ENCODE assay signal across 7 mouse cellular contexts in the genomic region with DNA sequence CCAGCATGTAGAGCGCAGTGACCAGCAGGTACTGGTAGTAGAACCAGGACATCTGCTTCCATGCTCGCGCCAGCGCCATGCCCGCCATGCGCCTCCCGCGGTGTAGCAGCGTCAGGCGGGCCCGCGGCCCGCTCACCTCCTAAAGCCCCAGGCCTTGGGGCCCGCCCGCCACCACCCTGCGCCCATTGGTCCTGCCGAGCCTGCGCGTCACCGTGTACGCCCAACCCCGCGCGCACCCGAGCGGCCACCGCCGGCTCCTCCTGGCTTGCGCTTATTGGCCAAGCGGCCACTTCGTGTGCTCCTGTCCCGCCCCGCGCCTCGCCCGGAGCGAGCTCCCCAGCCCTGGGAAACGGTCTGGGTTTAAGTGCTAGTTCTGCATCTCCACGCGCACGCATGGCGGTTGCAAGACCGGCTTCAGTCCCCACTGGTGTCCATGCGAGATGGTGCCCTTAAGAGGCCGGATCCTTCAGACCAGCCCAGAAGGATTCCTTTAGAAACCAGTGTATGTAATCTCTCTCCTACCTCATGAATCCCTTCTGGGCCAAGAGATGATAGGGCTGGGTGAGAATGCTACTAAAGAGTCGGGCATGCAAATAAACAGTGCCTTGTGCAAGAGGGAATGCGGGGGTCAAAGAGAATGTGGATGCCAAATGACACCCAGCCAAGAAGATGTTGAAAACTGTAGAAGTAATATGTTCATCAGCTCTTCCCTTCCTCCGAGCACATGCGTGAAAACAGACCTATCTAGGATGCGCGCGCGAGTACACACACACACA. TPM values are rescaled to one million over a fixed set of nuclear protein-coding genes. Genes with fewer than 3 reads are reported as not detected.
DNase-seq lines count a peak whose midpoint lies in the region; ATAC-seq lines count a peak whose summit lies in the region.

A gene (minus strand): TSS at position 178 of the 776 bp plus-strand sequence.

- H3K4me1 ChIP-seq in intestine, embryonic 15.5 days (replicated peaks), result peaks cover 23% of the 10 kb centered on the region
- peaks cover 26% of the 10 kb centered on the region for H3K4me1 ChIP-seq in midbrain, embryonic 10.5 days

- 6% methylated on average over 53 of the region's 53 CpGs for WGBS in intestine, embryonic 15.5 days
- 10% methylated on average over 53 of the region's 53 CpGs for WGBS in midbrain, embryonic 10.5 days

- no peaks in the 10 kb centered on the region for H3K36me3 ChIP-seq in intestine, embryonic 15.5 days
- no peaks in the 10 kb centered on the region for H3K36me3 ChIP-seq in midbrain, embryonic 10.5 days

- no peaks in the 10 kb centered on the region for H3K9me3 ChIP-seq in intestine, embryonic 15.5 days
- no peaks in the 10 kb centered on the region; the same call in 1 of the 2 replicates for H3K9me3 ChIP-seq in midbrain, embryonic 10.5 days (replicated peaks)

- H3K27me3 ChIP-seq in intestine, embryonic 15.5 days (replicated peaks), result no peaks in the 10 kb centered on the region
- no peaks in the 10 kb centered on the region for H3K27me3 ChIP-seq in midbrain, embryonic 10.5 days (ENCODE audit: low read depth, poor library complexity, severe bottlenecking)

- peak; percentile 99 for ATAC-seq in intestine, embryonic 15.5 days

- peak within 1 kb of the TSS; percentile 70 for H3K9ac ChIP-seq in intestine, embryonic 15.5 days

- H3K4me2 ChIP-seq in intestine, embryonic 15.5 days (replicated peaks), result peak within 1 kb of the TSS; percentile 85

- DNase-seq in adrenal gland, adult 18-20 months (ENCODE audit: low spot score in 2 of 2), result peak; percentile 94 to 95
- DNase-seq in embryo, embryonic 11 days, result peak; percentile 99
- DNase-seq in gastrocnemius, postnatal 36 days, result peak; percentile 91 to 94
- DNase-seq in left cerebral cortex, postnatal 25 days (ENCODE audit: low spot score in 2 of 2), result peak; percentile 95 to 98
- peak; percentile 97 for DNase-seq in midbrain, embryonic 10.5 days (ENCODE audit: low spot score)
- peak; percentile 94 for DNase-seq in right cerebral cortex, postnatal 4 days

- peak within 1 kb of the TSS; percentile 73 for H3K4me3 ChIP-seq in intestine, embryonic 15.5 days (replicated peaks)
- H3K4me3 ChIP-seq in midbrain, embryonic 10.5 days, result peak within 1 kb of the TSS; percentile 76

- H3K27ac ChIP-seq in intestine, embryonic 15.5 days, result peak within 1 kb of the TSS; percentile 82
- peak within 1 kb of the TSS; percentile 94 for H3K27ac ChIP-seq in midbrain, embryonic 10.5 days (replicated peaks)

- intact Hi-C loops in gastrocnemius, postnatal 36 days (cut with DNase I), result loop anchor here (5.0 kb wide), 1 partner anchor 1624 kb away; no protein-coding TSS in a partner anchor
- intact Hi-C loops in left cerebral cortex, postnatal 25 days (cut with DNase I), result no loop called here

RNA-seq across cellular contexts. Expression of the gene that starts here (rescaled TPM):
- 10 to 100 TPM; 58.9 to 77.8 TPM for total RNA-seq in adrenal gland, adult 18-20 months (2021)
- total RNA-seq in gastrocnemius, postnatal 36 days (2021), result 10 to 100 TPM; 14.8 to 16.9 TPM
- polyA plus RNA-seq in intestine, embryonic 15.5 days (2015; fragmentation: Nextera tagmentation; extraction: Ambion mirVana), result 218 and 233 TPM in 2 replicates
- total RNA-seq in left cerebral cortex, postnatal 25 days (2021), result 10 to 100 TPM; 24.8 to 25.5 TPM
- 175 and 179 TPM in 2 replicates for polyA plus RNA-seq in midbrain, embryonic 10.5 days (2016; fragmentation: Nextera tagmentation; extraction: Ambion mirVana)

Comparison
In these comparisons a context has a peak if more than half of its experiments do, and no peak if none do; other contexts are left out.
1. Peak in every context shown above with its lines: DNase-seq, ATAC-seq, H3K4me3 ChIP-seq and H3K27ac ChIP-seq.